Mouse (Mus musculus) activated CD4-positive, CD25-positive, alpha-beta regulatory T cell, adult 4 months (primary cell): ENCODE results near the gene Lhfpl5. TPM values are rescaled to one million over a fixed set of nuclear protein-coding genes. Genes with fewer than 3 reads are reported as not detected.

Experiments used
- ATAC-seq: one replicate; pipeline ENCODE4 v1.8.0; 2017
- polyA plus RNA-seq, 2 experiments: library from polyadenylated mRNA; unstranded; fragments of 100-300 nt; shearing (Covaris generic); gene quantifications; one replicate each; pipeline ENCODE4 v1.2.1; 2017

Lhfpl5 gene
- polyA plus RNA-seq, 2 experiments from 2014 or later = 0.64 to 1.7 TPM

DNA sequence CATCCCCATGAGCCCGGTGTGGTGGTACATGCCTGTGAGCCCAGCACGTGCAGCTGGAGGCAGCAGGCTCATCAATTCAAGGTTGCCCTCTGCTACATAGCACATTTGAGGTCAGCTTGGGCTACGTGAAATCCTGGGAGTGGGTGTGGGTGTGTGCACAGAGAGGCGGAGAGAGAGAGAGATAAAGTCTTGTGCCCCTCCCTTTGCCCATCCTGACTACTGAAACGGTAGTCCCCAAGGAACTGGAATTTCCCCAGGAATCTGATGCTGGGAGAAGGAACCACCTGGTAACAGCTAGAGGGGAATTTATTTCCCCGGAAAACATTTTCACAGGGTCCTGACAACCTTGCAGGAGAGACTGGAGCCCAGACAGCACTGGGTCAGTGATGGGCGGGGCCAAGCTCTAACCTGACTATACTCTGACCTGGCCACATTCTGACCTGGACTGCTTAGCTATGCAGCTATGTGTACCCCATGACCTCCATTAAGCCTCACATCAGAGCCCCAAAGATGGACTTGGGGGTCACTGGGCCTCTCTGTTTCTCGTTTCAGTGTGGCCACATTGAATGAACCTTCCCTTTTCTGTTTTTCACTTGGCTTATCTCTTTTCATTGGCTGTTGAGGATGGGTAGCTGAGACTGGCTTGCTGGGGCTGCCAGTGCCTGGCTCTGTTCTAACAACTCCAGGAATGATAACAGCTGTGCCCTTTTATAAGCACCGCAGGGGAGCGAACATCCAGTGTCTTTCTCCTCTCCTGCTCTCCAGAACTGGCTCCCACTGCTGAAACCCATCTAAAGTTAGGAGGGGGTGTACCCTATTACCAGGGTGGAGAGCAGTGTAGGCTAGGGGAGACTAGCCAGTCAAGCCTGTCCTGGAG, 53.0 kb downstream of the Lhfpl5 start:
- ATAC-seq = no peak

DNA sequence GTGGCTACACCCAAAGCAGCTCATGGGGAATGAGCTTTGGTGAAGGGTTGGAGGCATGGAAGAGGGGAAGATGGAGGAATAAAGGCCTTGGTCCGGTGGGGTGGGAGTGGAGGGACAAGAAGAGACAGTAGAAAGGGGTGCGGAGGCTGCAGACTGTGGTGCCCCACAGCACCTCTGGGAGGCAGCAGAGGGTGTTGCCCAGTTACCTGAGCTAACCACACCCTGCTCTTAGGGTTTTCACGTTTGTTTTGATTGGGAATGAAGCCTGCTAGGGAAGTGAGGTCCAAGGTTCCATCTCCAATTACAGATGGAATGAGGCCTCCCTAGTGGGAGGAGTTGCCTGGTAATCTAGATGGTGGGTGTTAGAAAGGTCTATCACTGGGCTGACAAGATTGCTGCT, 53.7 kb downstream of the Lhfpl5 start:
- no peak for ATAC-seq

Other genes with a start within 250 kb of the Lhfpl5 start
- 1,000 to 10,000 TPM in 1 of 2 experiments, 100 to 1,000 TPM in 1; 852 to 1,030 TPM for gene Rpl10a, start 247.2 kb upstream of the Lhfpl5 start, polyA plus RNA-seq
- gene Tead3, start 224.8 kb upstream of the Lhfpl5 start, polyA plus RNA-seq = not detected
- gene Tulp1, start 210.4 kb upstream of the Lhfpl5 start, polyA plus RNA-seq = not detected
- gene Fkbp5, start 58.1 kb upstream of the Lhfpl5 start, polyA plus RNA-seq = 10 to 100 TPM; 17.9 to 24.0 TPM
- not detected for gene Armc12, start 44.8 kb upstream of the Lhfpl5 start, polyA plus RNA-seq
- gene Clpsl2, start 26.2 kb upstream of the Lhfpl5 start, polyA plus RNA-seq = not detected
- not detected for gene Clps, start 14.9 kb upstream of the Lhfpl5 start, polyA plus RNA-seq
- 100 to 1,000 TPM; 204 to 207 TPM for gene Srpk1, start 47.1 kb downstream of the Lhfpl5 start, polyA plus RNA-seq
- gene Slc26a8, start 114.6 kb downstream of the Lhfpl5 start, polyA plus RNA-seq = not detected
- gene Mapk14, start 115.7 kb downstream of the Lhfpl5 start, polyA plus RNA-seq = 10 to 100 TPM; 17.5 to 22.4 TPM
- gene AC170998.1, start 150.4 kb downstream of the Lhfpl5 start, polyA plus RNA-seq = 1 to 10 TPM; 4.1 to 7.7 TPM
- not detected for gene Mapk13, start 193.7 kb downstream of the Lhfpl5 start, polyA plus RNA-seq
- 1 to 10 TPM; 2.4 to 5.5 TPM for gene Brpf3, start 225.4 kb downstream of the Lhfpl5 start, polyA plus RNA-seq